Mouse (Mus musculus): ENCODE data around the gene Eng.

DNA sequence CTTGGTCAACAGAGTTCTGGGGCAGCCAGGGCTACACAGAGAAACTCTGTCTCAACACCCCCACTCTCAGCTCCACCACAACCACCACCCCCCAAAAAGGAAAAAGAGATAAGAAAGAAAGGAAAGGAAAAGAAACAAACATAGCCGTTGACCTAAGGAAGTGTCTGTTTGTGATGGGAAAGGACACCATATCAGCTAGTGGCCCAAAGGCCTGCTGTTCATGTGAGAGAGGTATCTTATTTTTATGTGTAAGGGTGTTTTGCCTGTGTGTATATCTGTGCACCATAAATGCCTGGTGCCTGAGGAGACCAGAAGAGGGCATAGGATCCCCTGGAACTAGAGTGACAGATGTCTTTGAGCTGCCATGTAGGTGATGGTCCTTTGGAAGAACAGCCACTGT lies 6.8 kb upstream of the Eng start:
- TF ChIP-seq SIN3A (IDR thresholded peaks at IDR 0.05; ENCODE audit: low read length), result no peak
- TF ChIP-seq MEF2A (IDR thresholded peaks at IDR 0.05; ENCODE audit: borderline replicate concordance, low read depth, low read length), result no peak
- TF ChIP-seq CTCF (conservative IDR thresholded peaks at IDR 0.05 in 1 of 2, IDR thresholded peaks at IDR 0.05 in 1 of 2; ENCODE audit: low read depth in 2 of 2, low read length in 2 of 2), result peak in 1 of 2 experiments; percentile 21; a peak in 2 of 4 replicates
- TF ChIP-seq EP300 (IDR thresholded peaks at IDR 0.05; ENCODE audit: low read length), result no peak
- TF ChIP-seq POLR2A (IDR thresholded peaks at IDR 0.05; ENCODE audit: low read depth, low read length), result no peak
- no peak for TF ChIP-seq HCFC1 (IDR thresholded peaks at IDR 0.05; ENCODE audit: low read depth, low read length)
- TF ChIP-seq TBP (conservative IDR thresholded peaks at IDR 0.05; ENCODE audit: low read depth, low read length), result no peak
- no peak for TF ChIP-seq ELF1 (IDR thresholded peaks at IDR 0.05; ENCODE audit: low read depth, low read length)
- no peak for TF ChIP-seq MYC (IDR thresholded peaks at IDR 0.05; ENCODE audit: low read depth, low read length)
- TF ChIP-seq POLR2AphosphoS2 (IDR thresholded peaks at IDR 0.05; ENCODE audit: low read depth, low read length), result no peak
- TF ChIP-seq MAFK (IDR thresholded peaks at IDR 0.05; ENCODE audit: insufficient replicate concordance, low read length), result no peak
- TF ChIP-seq E2F4 (IDR thresholded peaks at IDR 0.05; ENCODE audit: insufficient replicate concordance, low read depth, low read length), result no peak
